In genomic region chr12:111757561-111758325, GRCm38 (mm10) we compare ENCODE assay signal across 8 mouse cellular contexts. TPM values are rescaled to one million over a fixed set of nuclear protein-coding genes. Genes with fewer than 3 reads are reported as not detected.
A peak's percentile ranks its signal among the peaks of the same experiment; 100 is the strongest.
DNase-seq lines count a peak whose midpoint lies in the region; ATAC-seq lines count a peak whose summit lies in the region.

No protein-coding gene starts in this region.

- peak; percentile 41 for DNase-seq in cerebellum, adult 11-12 months
- no peak for DNase-seq in cerebellum, postnatal 10 days
- no peak for DNase-seq in neural tube, embryonic 11.5 days (ENCODE audit: low spot score)
- no peak for DNase-seq in neural tube, embryonic 10.5 days (ENCODE audit: extremely low spot score, low spot score)
- no peak for DNase-seq in limb, embryonic 11.5 days (ENCODE audit: low spot score)
- no peak for DNase-seq in layer of hippocampus, postnatal 14 days (ENCODE audit: low spot score in 2 of 2)

- peak overlapping the region; percentile 99 for H3K4me2 ChIP-seq in neural tube, embryonic 11.5 days (ENCODE audit: low read depth)
- H3K4me2 ChIP-seq in limb, embryonic 11.5 days (ENCODE audit: low read depth, severe bottlenecking), result peak overlapping the region; percentile 87
- peak overlapping the region; percentile 99 for H3K4me2 ChIP-seq in stomach, embryonic 15.5 days

- no peak for ATAC-seq in neural tube, embryonic 11.5 days (ENCODE audit: insufficient read depth, low FRiP score, low TSS enrichment)
- ATAC-seq in limb, embryonic 11.5 days (ENCODE audit: insufficient number of reproducible peaks, low FRiP score, low TSS enrichment, low read depth), result no peak
- ATAC-seq in stomach, embryonic 15.5 days (ENCODE audit: insufficient read depth, low FRiP score, low read depth), result no peak
- ATAC-seq in megakaryocyte progenitor cell, adult 5-6 weeks (replicated peaks; ENCODE audit: poor library complexity), result no peak

- H3K27ac ChIP-seq in neural tube, embryonic 11.5 days (ENCODE audit: low read depth, low read length), result no peak overlapping the region; the same call in 1 of the 2 replicates
- peak overlapping the region; percentile 62; the same call in 1 of the 2 replicates for H3K27ac ChIP-seq in limb, embryonic 11.5 days (replicated peaks; ENCODE audit: low read depth, low read length)
- peak overlapping the region; percentile 89; the same call in 1 of the 2 replicates for H3K27ac ChIP-seq in stomach, embryonic 15.5 days

- H3K4me1 ChIP-seq in neural tube, embryonic 11.5 days (ENCODE audit: control insufficient read depth, insufficient read depth, low read length), result peaks cover 14% of the 10 kb centered on the region
- H3K4me1 ChIP-seq in limb, embryonic 11.5 days (ENCODE audit: control insufficient read depth, insufficient read depth, low read length), result peaks cover 16% of the 10 kb centered on the region
- H3K4me1 ChIP-seq in stomach, embryonic 15.5 days, result peaks cover 26% of the 10 kb centered on the region

- 41% methylated on average over 10 of the region's 10 CpGs for WGBS in neural tube, embryonic 11.5 days
- 45% methylated on average over 10 of the region's 10 CpGs for WGBS in limb, embryonic 11.5 days
- WGBS in stomach, embryonic 15.5 days, result 54% methylated on average over 10 of the region's 10 CpGs

- H3K9ac ChIP-seq in neural tube, embryonic 11.5 days (ENCODE audit: low read length), result peak overlapping the region; percentile 95
- peak overlapping the region; percentile 93 for H3K9ac ChIP-seq in limb, embryonic 11.5 days (ENCODE audit: low read length)
- H3K9ac ChIP-seq in stomach, embryonic 15.5 days, result no peak overlapping the region; the same call in 1 of the 2 replicates

- peak overlapping the region; percentile 94 for H3K4me3 ChIP-seq in neural tube, embryonic 11.5 days (ENCODE audit: low read depth, low read length)
- peak overlapping the region; percentile 95 for H3K4me3 ChIP-seq in limb, embryonic 11.5 days (ENCODE audit: low read depth, low read length)
- peak overlapping the region; percentile 94 for H3K4me3 ChIP-seq in stomach, embryonic 15.5 days (replicated peaks)

- H3K9me3 ChIP-seq in neural tube, embryonic 11.5 days (ENCODE audit: control insufficient read depth, low read length), result no peaks in the 10 kb centered on the region
- H3K9me3 ChIP-seq in limb, embryonic 11.5 days (ENCODE audit: control insufficient read depth, low read length), result no peaks in the 10 kb centered on the region
- no peaks in the 10 kb centered on the region for H3K9me3 ChIP-seq in stomach, embryonic 15.5 days

- no peaks in the 10 kb centered on the region for H3K27me3 ChIP-seq in neural tube, embryonic 11.5 days (ENCODE audit: control insufficient read depth, insufficient read depth, low read length)
- H3K27me3 ChIP-seq in limb, embryonic 11.5 days (ENCODE audit: control insufficient read depth, insufficient read depth, low read length), result no peaks in the 10 kb centered on the region
- no peaks in the 10 kb centered on the region for H3K27me3 ChIP-seq in stomach, embryonic 15.5 days (replicated peaks)

- no peaks in the 10 kb centered on the region for H3K36me3 ChIP-seq in neural tube, embryonic 11.5 days (ENCODE audit: control insufficient read depth, insufficient read depth, low read length)
- no peaks in the 10 kb centered on the region for H3K36me3 ChIP-seq in limb, embryonic 11.5 days (ENCODE audit: control insufficient read depth, insufficient read depth, low read length)
- no peaks in the 10 kb centered on the region for H3K36me3 ChIP-seq in stomach, embryonic 15.5 days

RNA-seq across cellular contexts. Expression of gene Klc1, which starts 0.9 kb away (rescaled TPM):
- 339 and 364 TPM in 2 replicates for polyA plus RNA-seq in neural tube, embryonic 11.5 days (2014; fragmentation: Nextera tagmentation; extraction: Ambion mirVana)
- 95.5 and 103 TPM in 2 replicates for polyA plus RNA-seq in limb, embryonic 11.5 days (2014; fragmentation: Nextera tagmentation; extraction: Ambion mirVana)
- 97.8 and 113 TPM in 2 replicates for polyA plus RNA-seq in stomach, embryonic 15.5 days (2015; fragmentation: Nextera tagmentation; extraction: Ambion mirVana)
- 20.8 and 24.1 TPM in 2 replicates for total RNA-seq in megakaryocyte progenitor cell, adult 5-6 weeks (2015)
- total RNA-seq in megakaryocyte progenitor cell, adult 5-6 weeks (2017), result 37.9 and 76.1 TPM in 2 replicates
- total RNA-seq in layer of hippocampus, postnatal 14 days (2021), result 100 to 1,000 TPM; 826 to 832 TPM

RNA-seq across cellular contexts. Expression of gene Apopt1, which starts 44.7 kb away (rescaled TPM):
- 53.1 and 53.4 TPM in 2 replicates for polyA plus RNA-seq in neural tube, embryonic 11.5 days (2014; fragmentation: Nextera tagmentation; extraction: Ambion mirVana)
- 55.1 and 61.1 TPM in 2 replicates for polyA plus RNA-seq in limb, embryonic 11.5 days (2014; fragmentation: Nextera tagmentation; extraction: Ambion mirVana)
- polyA plus RNA-seq in stomach, embryonic 15.5 days (2015; fragmentation: Nextera tagmentation; extraction: Ambion mirVana), result 46.4 and 51.3 TPM in 2 replicates
- total RNA-seq in megakaryocyte progenitor cell, adult 5-6 weeks (2015), result 67.5 and 72.1 TPM in 2 replicates
- total RNA-seq in megakaryocyte progenitor cell, adult 5-6 weeks (2017), result 54.7 and 55.7 TPM in 2 replicates
- total RNA-seq in layer of hippocampus, postnatal 14 days (2021), result 10 to 100 TPM; 38.5 to 40.0 TPM

RNA-seq across cellular contexts. Expression of gene Bag5, which starts 44.7 kb away (rescaled TPM):
- 58.8 and 60.0 TPM in 2 replicates for polyA plus RNA-seq in neural tube, embryonic 11.5 days (2014; fragmentation: Nextera tagmentation; extraction: Ambion mirVana)
- polyA plus RNA-seq in limb, embryonic 11.5 days (2014; fragmentation: Nextera tagmentation; extraction: Ambion mirVana), result 56.8 and 58.2 TPM in 2 replicates
- polyA plus RNA-seq in stomach, embryonic 15.5 days (2015; fragmentation: Nextera tagmentation; extraction: Ambion mirVana), result 49.5 and 50.9 TPM in 2 replicates
- 23.6 and 25.8 TPM in 2 replicates for total RNA-seq in megakaryocyte progenitor cell, adult 5-6 weeks (2015)
- total RNA-seq in megakaryocyte progenitor cell, adult 5-6 weeks (2017), result 29.2 and 46.3 TPM in 2 replicates
- 10 to 100 TPM; 42.0 to 44.4 TPM for total RNA-seq in layer of hippocampus, postnatal 14 days (2021)

RNA-seq across cellular contexts. Expression of gene Xrcc3, which starts 55.9 kb away (rescaled TPM):
- polyA plus RNA-seq in neural tube, embryonic 11.5 days (2014; fragmentation: Nextera tagmentation; extraction: Ambion mirVana), result 12.5 and 12.8 TPM in 2 replicates
- 22.7 and 26.0 TPM in 2 replicates for polyA plus RNA-seq in limb, embryonic 11.5 days (2014; fragmentation: Nextera tagmentation; extraction: Ambion mirVana)
- polyA plus RNA-seq in stomach, embryonic 15.5 days (2015; fragmentation: Nextera tagmentation; extraction: Ambion mirVana), result 7.2 and 8.5 TPM in 2 replicates
- 8.8 and 14.8 TPM in 2 replicates for total RNA-seq in megakaryocyte progenitor cell, adult 5-6 weeks (2015)
- 8.2 and 15.1 TPM in 2 replicates for total RNA-seq in megakaryocyte progenitor cell, adult 5-6 weeks (2017)
- 1 to 10 TPM; 3.0 to 3.9 TPM for total RNA-seq in layer of hippocampus, postnatal 14 days (2021)

RNA-seq across cellular contexts. Expression of gene Zfyve21, which starts 56.2 kb away (rescaled TPM):
- polyA plus RNA-seq in neural tube, embryonic 11.5 days (2014; fragmentation: Nextera tagmentation; extraction: Ambion mirVana), result 64.5 and 67.3 TPM in 2 replicates
- 78.6 and 79.7 TPM in 2 replicates for polyA plus RNA-seq in limb, embryonic 11.5 days (2014; fragmentation: Nextera tagmentation; extraction: Ambion mirVana)
- 134 and 140 TPM in 2 replicates for polyA plus RNA-seq in stomach, embryonic 15.5 days (2015; fragmentation: Nextera tagmentation; extraction: Ambion mirVana)
- total RNA-seq in megakaryocyte progenitor cell, adult 5-6 weeks (2015), result 7.5 and 8.7 TPM in 2 replicates
- 7.5 and 9.6 TPM in 2 replicates for total RNA-seq in megakaryocyte progenitor cell, adult 5-6 weeks (2017)
- total RNA-seq in layer of hippocampus, postnatal 14 days (2021), result 10 to 100 TPM; 17.3 to 20.4 TPM
